Mouse (Mus musculus): Measurements from ENCODE around the gene Dnajc27. TPM values are rescaled to one million over a fixed set of nuclear protein-coding genes. Genes with fewer than 3 reads are reported as not detected.

Gene Dnajc27
- polyA plus RNA-seq, 1 experiment from 2014 or later, result 25.8 TPM

DNA sequence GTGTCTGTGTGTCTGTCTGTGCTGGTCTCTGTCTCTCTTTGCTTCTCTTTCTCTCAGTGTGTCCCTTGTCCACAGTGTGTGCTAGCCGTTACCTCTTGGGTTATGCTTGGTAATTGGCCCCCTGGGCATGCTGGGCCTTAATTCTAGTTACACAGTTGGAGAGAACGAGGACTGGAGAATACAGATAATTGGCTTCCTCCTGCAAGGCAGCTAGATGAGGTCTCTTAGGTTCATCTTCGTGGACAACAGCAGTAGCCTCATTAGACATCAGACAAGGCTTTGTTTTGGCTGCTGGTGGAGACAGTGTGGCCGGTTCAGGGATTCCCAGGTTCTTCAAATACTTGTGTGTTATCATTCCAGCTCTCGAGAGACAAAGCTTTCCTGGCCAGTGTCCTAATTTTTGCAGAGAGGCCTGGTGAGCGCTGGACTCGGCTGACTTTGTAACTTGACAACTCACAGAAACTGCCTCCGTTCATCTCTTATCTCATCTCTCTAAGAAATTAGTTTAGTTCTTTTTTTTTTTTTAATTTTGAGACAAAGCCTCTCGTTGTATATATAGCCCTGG, 31.4 kb upstream of the Dnajc27 start:
- Histone ChIP-seq H3K4me3 (ENCODE audit: low read depth, low read length) (no peak overlapping the region), H3K9ac (ENCODE audit: low read depth, low read length) (no peak overlapping the region), H3K36me3 (ENCODE audit: control insufficient read depth, insufficient read depth, low read length) (no peaks in the 10 kb centered on the region), H3K27ac (ENCODE audit: low read length) (no peak overlapping the region), H3K4me1 (ENCODE audit: control insufficient read depth, insufficient read depth, low read length) (no peaks in the 10 kb centered on the region), H3K4me2 (ENCODE audit: low read length) (no peak overlapping the region), H3K9me3 (replicated peaks; ENCODE audit: control insufficient read depth, low read length, poor library complexity, severe bottlenecking) (no peaks in the 10 kb centered on the region; the same call in 1 of the 2 replicates), H3K27me3 (ENCODE audit: control insufficient read depth, insufficient read depth, low read depth, low read length) (no peaks in the 10 kb centered on the region)
- no peak for ATAC-seq
- WGBS, result 53% methylated on average over 9 of the region's 9 CpGs

DNA sequence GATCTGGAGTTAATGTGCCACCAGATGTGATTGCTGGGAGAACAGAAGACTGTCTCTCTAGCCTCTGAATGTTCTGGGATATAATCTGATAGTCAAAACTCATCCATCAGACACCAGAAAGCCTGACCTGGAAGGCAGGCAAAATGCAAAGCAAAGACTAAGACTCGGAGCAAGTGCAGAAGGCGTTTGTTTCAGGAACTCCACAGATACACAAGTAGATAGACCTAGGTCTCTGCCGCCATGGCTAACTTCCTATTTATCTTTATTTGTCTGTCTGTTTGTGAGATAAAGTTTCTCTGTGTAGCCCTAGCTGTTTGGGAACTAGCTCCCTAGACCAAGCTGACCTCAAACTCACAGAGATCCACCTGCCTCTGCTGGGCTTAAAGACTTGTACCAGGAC, 28.7 kb upstream of the Dnajc27 start:
- no peak overlapping the region for H3K9ac ChIP-seq (ENCODE audit: low read depth, low read length)
- no peaks in the 10 kb centered on the region for H3K27me3 ChIP-seq (ENCODE audit: control insufficient read depth, insufficient read depth, low read depth, low read length)
- WGBS, result 87% methylated on average over 3 of the region's 3 CpGs
- H3K36me3 ChIP-seq (ENCODE audit: control insufficient read depth, insufficient read depth, low read length), result no peaks in the 10 kb centered on the region
- H3K4me3 ChIP-seq (ENCODE audit: low read depth, low read length), result no peak overlapping the region
- H3K9me3 ChIP-seq (replicated peaks; ENCODE audit: control insufficient read depth, low read length, poor library complexity, severe bottlenecking), result no peaks in the 10 kb centered on the region; the same call in 1 of the 2 replicates
- ATAC-seq, result no peak
- H3K4me2 ChIP-seq (ENCODE audit: low read length), result no peak overlapping the region
- H3K27ac ChIP-seq (ENCODE audit: low read length), result no peak overlapping the region
- no peaks in the 10 kb centered on the region; the same call in 1 of the 2 replicates for H3K4me1 ChIP-seq (ENCODE audit: control insufficient read depth, insufficient read depth, low read length)

DNA sequence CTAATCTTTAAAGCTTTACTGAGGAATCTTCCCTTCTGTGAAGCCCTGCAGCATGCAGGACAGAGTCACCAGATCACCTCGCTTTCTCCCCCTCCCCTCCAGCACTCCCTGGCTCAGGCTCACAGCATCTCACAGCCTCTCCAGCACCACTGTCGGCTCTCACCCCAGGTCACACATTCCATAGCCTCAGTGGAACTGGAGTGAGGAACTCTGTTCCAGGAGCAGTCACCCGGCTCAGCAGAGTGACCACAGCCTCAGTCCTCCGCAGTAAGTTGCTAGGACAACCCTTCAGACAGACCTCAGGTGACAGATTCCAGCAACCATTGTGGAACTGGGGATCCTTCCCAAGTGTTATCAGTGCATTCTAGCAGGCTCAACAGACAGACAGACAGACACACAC, 27.5 kb upstream of the Dnajc27 start:
- Histone ChIP-seq H3K9ac (ENCODE audit: low read depth, low read length) (no peak overlapping the region), H3K27me3 (ENCODE audit: control insufficient read depth, insufficient read depth, low read depth, low read length) (no peaks in the 10 kb centered on the region), H3K4me1 (ENCODE audit: control insufficient read depth, insufficient read depth, low read length) (no peaks in the 10 kb centered on the region; the same call in 1 of the 2 replicates), H3K9me3 (replicated peaks; ENCODE audit: control insufficient read depth, low read length, poor library complexity, severe bottlenecking) (no peaks in the 10 kb centered on the region), H3K27ac (ENCODE audit: low read length) (no peak overlapping the region), H3K4me2 (ENCODE audit: low read length) (no peak overlapping the region), H3K36me3 (ENCODE audit: control insufficient read depth, insufficient read depth, low read length) (no peaks in the 10 kb centered on the region), H3K4me3 (ENCODE audit: low read depth, low read length) (no peak overlapping the region)
- ATAC-seq, result no peak
- 44% methylated on average over 4 of the region's 4 CpGs for WGBS

DNA sequence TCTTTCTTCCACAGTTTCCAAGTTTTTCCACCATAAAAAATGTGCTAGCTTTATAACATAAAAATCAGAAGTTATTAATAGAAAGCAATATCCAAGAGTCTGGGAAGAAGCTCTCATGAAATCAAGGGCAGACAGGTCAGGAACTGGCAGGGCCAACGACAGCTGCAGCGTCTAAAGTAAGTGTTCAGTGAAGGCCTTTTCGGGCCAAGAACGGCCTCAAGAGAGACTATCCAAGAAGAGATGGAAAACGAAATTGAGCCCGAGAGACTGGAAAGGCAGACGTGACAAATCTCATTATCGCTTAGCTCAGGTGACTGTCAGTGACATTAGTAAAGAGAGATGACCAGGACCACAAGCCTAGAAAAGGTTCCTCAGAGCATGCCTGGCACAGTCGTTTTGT, 24.1 kb upstream of the Dnajc27 start:
- Histone ChIP-seq H3K4me2 (ENCODE audit: low read length) (no peak overlapping the region), H3K4me3 (ENCODE audit: low read depth, low read length) (no peak overlapping the region), H3K27me3 (ENCODE audit: control insufficient read depth, insufficient read depth, low read depth, low read length) (no peaks in the 10 kb centered on the region), H3K36me3 (ENCODE audit: control insufficient read depth, insufficient read depth, low read length) (no peaks in the 10 kb centered on the region), H3K9ac (ENCODE audit: low read depth, low read length) (no peak overlapping the region), H3K9me3 (replicated peaks; ENCODE audit: control insufficient read depth, low read length, poor library complexity, severe bottlenecking) (no peaks in the 10 kb centered on the region), H3K27ac (ENCODE audit: low read length) (no peak overlapping the region), H3K4me1 (ENCODE audit: control insufficient read depth, insufficient read depth, low read length) (no peaks in the 10 kb centered on the region; the same call in 1 of the 2 replicates)
- ATAC-seq, result no peak
- 62% methylated on average over 9 of the region's 9 CpGs for WGBS

DNA sequence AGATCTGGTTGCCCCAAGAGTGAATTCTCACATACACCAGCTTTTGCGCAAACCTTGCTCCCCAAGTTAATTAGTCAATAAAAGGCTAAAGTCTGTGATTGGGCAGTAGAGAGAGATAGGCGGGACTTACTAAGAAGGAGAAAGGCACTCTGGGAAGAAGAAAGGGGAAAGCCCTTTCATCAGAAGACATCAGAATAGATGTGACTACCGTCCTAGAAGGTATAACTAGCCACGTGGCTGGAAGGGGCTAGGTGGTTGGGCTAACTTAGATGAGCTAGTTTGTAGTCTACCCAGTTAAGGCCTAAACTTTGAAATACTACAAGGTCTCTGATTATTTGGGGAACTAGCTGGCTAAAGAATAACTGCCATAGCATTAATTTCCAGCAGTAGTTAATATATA, 22.7 kb upstream of the Dnajc27 start:
- Histone ChIP-seq H3K27me3 (ENCODE audit: control insufficient read depth, insufficient read depth, low read depth, low read length) (no peaks in the 10 kb centered on the region), H3K4me2 (ENCODE audit: low read length) (no peak overlapping the region), H3K4me1 (ENCODE audit: control insufficient read depth, insufficient read depth, low read length) (no peaks in the 10 kb centered on the region; the same call in 1 of the 2 replicates), H3K4me3 (ENCODE audit: low read depth, low read length) (no peak overlapping the region), H3K27ac (ENCODE audit: low read length) (no peak overlapping the region), H3K9ac (ENCODE audit: low read depth, low read length) (no peak overlapping the region), H3K36me3 (ENCODE audit: control insufficient read depth, insufficient read depth, low read length) (no peaks in the 10 kb centered on the region), H3K9me3 (replicated peaks; ENCODE audit: control insufficient read depth, low read length, poor library complexity, severe bottlenecking) (no peaks in the 10 kb centered on the region)
- 83% methylated on average over 4 of the region's 4 CpGs for WGBS
- no peak for ATAC-seq

DNA sequence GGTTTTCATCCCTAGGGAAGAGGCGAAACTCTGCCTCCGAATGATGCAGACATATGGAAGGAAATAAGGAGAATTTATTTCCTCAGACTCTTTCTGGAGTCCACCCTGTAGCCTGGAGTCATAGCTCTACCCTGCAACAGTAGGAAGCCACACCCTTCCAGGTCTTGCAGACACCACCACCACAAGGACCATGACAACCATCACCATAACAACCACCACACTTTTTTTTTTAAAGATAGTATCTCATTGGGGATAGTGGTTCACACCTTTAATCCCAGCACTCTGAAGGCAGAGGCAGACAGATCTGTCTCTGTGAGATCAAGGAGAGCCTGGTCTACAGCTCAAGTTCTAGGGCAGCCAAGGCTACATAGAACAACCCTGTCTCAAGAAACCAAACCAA, 16.9 kb upstream of the Dnajc27 start:
- no peaks in the 10 kb centered on the region for H3K4me1 ChIP-seq (ENCODE audit: control insufficient read depth, insufficient read depth, low read length)
- H3K4me3 ChIP-seq (ENCODE audit: low read depth, low read length), result no peak overlapping the region
- no peak overlapping the region for H3K27ac ChIP-seq (ENCODE audit: low read length)
- 94% methylated on average over 2 of the region's 2 CpGs for WGBS
- H3K9ac ChIP-seq (ENCODE audit: low read depth, low read length), result no peak overlapping the region
- no peak overlapping the region for H3K4me2 ChIP-seq (ENCODE audit: low read length)
- no peak for ATAC-seq
- no peaks in the 10 kb centered on the region for H3K27me3 ChIP-seq (ENCODE audit: control insufficient read depth, insufficient read depth, low read depth, low read length)
- H3K36me3 ChIP-seq (ENCODE audit: control insufficient read depth, insufficient read depth, low read length), result no peaks in the 10 kb centered on the region
- no peaks in the 10 kb centered on the region for H3K9me3 ChIP-seq (replicated peaks; ENCODE audit: control insufficient read depth, low read length, poor library complexity, severe bottlenecking)

DNA sequence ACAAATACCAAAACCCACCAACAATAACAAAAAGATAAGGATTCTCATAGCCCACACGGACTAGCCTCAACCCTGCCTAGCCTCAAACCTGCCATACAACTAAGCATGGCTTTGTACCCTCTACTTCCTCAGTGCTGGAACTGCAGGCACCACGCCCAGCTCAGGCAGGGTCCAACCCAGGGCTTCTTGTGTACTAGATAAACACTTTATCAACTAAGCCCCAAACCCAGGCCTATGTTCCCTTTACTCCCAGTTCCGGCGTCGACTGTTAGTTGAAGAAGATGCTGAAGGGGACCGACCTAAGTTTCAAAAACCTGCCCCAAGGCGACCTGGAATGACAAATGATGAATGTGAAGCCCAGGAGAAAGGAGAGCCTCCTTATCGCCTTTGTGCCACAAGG, 16.4 kb upstream of the Dnajc27 start:
- H3K27ac ChIP-seq (ENCODE audit: low read length), result no peak overlapping the region
- no peaks in the 10 kb centered on the region for H3K9me3 ChIP-seq (replicated peaks; ENCODE audit: control insufficient read depth, low read length, poor library complexity, severe bottlenecking)
- 80% methylated on average over 8 of the region's 8 CpGs for WGBS
- no peaks in the 10 kb centered on the region for H3K36me3 ChIP-seq (ENCODE audit: control insufficient read depth, insufficient read depth, low read length)
- no peak overlapping the region for H3K9ac ChIP-seq (ENCODE audit: low read depth, low read length)
- H3K27me3 ChIP-seq (ENCODE audit: control insufficient read depth, insufficient read depth, low read depth, low read length), result no peaks in the 10 kb centered on the region
- no peaks in the 10 kb centered on the region for H3K4me1 ChIP-seq (ENCODE audit: control insufficient read depth, insufficient read depth, low read length)
- ATAC-seq, result no peak
- H3K4me2 ChIP-seq (ENCODE audit: low read length), result no peak overlapping the region
- H3K4me3 ChIP-seq (ENCODE audit: low read depth, low read length), result no peak overlapping the region

DNA sequence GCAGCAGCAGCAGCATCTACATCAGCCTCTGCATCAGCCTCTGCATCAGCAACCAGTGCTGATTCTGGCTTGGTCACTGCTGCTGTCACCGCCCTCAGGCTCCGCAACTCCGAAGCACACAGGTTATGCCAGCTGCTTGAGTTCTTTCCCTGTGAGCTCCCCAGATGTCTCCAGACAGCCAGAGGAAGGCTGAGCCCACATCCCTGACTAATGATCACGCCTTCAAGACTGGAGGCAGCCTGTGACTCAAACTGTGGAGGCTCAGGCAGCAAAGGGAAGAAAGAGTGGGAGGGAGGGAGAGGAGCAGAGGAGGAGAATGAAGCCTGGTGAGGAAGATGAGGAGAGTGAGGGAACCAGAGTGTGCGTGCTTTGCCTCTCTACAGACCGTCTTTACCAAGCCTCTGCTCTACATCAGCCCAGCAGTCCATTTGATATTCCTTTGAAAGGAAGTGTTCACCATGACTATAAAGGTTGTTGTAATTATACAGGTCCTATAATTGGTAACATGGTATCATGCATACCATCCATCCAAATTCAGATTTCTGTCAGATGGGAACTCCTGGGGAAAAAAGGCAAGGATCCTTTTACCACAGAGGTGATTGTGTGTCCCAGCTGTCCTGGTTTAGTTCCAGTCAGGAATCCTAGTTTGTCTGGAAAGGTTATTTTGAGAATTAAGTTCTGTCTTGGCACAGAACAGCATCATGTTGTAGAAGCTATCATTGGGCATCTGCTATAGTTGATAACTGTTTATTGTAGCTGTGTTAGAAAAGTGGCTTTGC, 15.5 kb upstream of the Dnajc27 start:
- Histone ChIP-seq H3K4me3 (ENCODE audit: low read depth, low read length) (no peak overlapping the region), H3K9ac (ENCODE audit: low read depth, low read length) (no peak overlapping the region), H3K4me2 (ENCODE audit: low read length) (no peak overlapping the region), H3K36me3 (ENCODE audit: control insufficient read depth, insufficient read depth, low read length) (no peaks in the 10 kb centered on the region), H3K27ac (ENCODE audit: low read length) (no peak overlapping the region), H3K4me1 (ENCODE audit: control insufficient read depth, insufficient read depth, low read length) (no peaks in the 10 kb centered on the region), H3K9me3 (replicated peaks; ENCODE audit: control insufficient read depth, low read length, poor library complexity, severe bottlenecking) (no peaks in the 10 kb centered on the region), H3K27me3 (ENCODE audit: control insufficient read depth, insufficient read depth, low read depth, low read length) (no peaks in the 10 kb centered on the region)
- no peak for ATAC-seq
- WGBS, result 76% methylated on average over 6 of the region's 6 CpGs

DNA sequence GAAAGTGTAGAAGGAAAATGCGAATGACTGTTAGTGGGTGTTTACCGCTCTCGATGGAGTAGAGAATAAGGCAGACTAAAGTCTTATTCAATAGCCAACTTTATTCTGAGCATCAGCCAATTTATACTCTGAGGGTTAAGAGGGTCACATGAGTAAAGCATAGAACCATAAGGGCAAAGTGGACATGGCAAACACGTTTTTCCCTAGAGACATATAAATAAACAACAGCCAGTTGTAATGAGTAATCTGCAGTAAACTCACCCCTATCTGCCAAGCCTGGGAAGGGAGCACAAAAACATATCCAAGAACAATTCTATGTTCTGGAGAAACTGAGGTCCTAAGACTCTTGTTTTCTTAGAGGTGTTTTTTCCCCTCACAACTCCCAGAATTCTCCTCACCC, 13.8 kb upstream of the Dnajc27 start:
- H3K27ac ChIP-seq (ENCODE audit: low read length), result no peak overlapping the region
- no peaks in the 10 kb centered on the region for H3K27me3 ChIP-seq (ENCODE audit: control insufficient read depth, insufficient read depth, low read depth, low read length)
- 79% methylated on average over 4 of the region's 4 CpGs for WGBS
- no peak overlapping the region for H3K4me2 ChIP-seq (ENCODE audit: low read length)
- H3K9ac ChIP-seq (ENCODE audit: low read depth, low read length), result no peak overlapping the region
- H3K4me1 ChIP-seq (ENCODE audit: control insufficient read depth, insufficient read depth, low read length), result no peaks in the 10 kb centered on the region
- no peak for ATAC-seq
- no peaks in the 10 kb centered on the region for H3K9me3 ChIP-seq (replicated peaks; ENCODE audit: control insufficient read depth, low read length, poor library complexity, severe bottlenecking)
- no peaks in the 10 kb centered on the region for H3K36me3 ChIP-seq (ENCODE audit: control insufficient read depth, insufficient read depth, low read length)
- no peak overlapping the region for H3K4me3 ChIP-seq (ENCODE audit: low read depth, low read length)
